Comparison of ENCODE assay signal across 8 mouse cellular contexts in genomic region chr12:79928739-79929380, GRCm38 (mm10).
DNase-seq lines count a peak whose midpoint lies in the region; ATAC-seq lines count a peak whose summit lies in the region.
"Had no signal": no experiment of that assay in that cellular context is flagged by ENCODE, and none has a peak within 500 bp of the region (broad histone marks: within the 10 kb centered on the region; RNA-seq: fewer than 3 reads in every experiment).

No protein-coding gene starts in this region.

- no peaks in the 10 kb centered on the region for H3K36me3 ChIP-seq in embryonic facial prominence, embryonic 12.5 days
- H3K36me3 ChIP-seq in hindbrain, embryonic 12.5 days, result no peaks in the 10 kb centered on the region

- H3K9me3 ChIP-seq in embryonic facial prominence, embryonic 12.5 days, result no peaks in the 10 kb centered on the region
- H3K9me3 ChIP-seq in hindbrain, embryonic 12.5 days (replicated peaks), result no peaks in the 10 kb centered on the region

- WGBS in embryonic facial prominence, embryonic 12.5 days, result 13% methylated on average over 6 of the region's 6 CpGs
- 48% methylated on average over 6 of the region's 6 CpGs for WGBS in hindbrain, embryonic 12.5 days

- H3K27ac ChIP-seq in embryonic facial prominence, embryonic 12.5 days, result peak overlapping the region; percentile 94
- H3K27ac ChIP-seq in hindbrain, embryonic 12.5 days, result peak overlapping the region; percentile 97

- no peak overlapping the region for H3K4me3 ChIP-seq in embryonic facial prominence, embryonic 12.5 days
- no peak overlapping the region for H3K4me3 ChIP-seq in hindbrain, embryonic 12.5 days
- H3K4me3 ChIP-seq: megakaryocyte, embryonic 14.5 days had no signal

- peak overlapping the region; percentile 5; the same call in 1 of the 2 replicates for H3K4me2 ChIP-seq in embryonic facial prominence, embryonic 12.5 days (replicated peaks)
- H3K4me2 ChIP-seq in hindbrain, embryonic 12.5 days (replicated peaks), result no peak overlapping the region

- DNase-seq in forelimb bud, embryonic 11.5 days (ENCODE audit: low read depth, low spot score), result peak; percentile 87
- peak; percentile 41 for DNase-seq in lung, postnatal 25 days (ENCODE audit: low spot score)
- no peak for DNase-seq in frontal cortex, postnatal 10 days (ENCODE audit: low spot score in 2 of 2)
- no peak for DNase-seq in left cerebral cortex, adult 18-20 months (ENCODE audit: low spot score in 2 of 2)
- no peak for DNase-seq in left cerebral cortex, adult 8-10 months (ENCODE audit: low spot score in 2 of 2)

- H3K9ac ChIP-seq in embryonic facial prominence, embryonic 12.5 days, result no peak overlapping the region
- no peak overlapping the region for H3K9ac ChIP-seq in hindbrain, embryonic 12.5 days

- no peaks in the 10 kb centered on the region for H3K27me3 ChIP-seq in embryonic facial prominence, embryonic 12.5 days
- H3K27me3 ChIP-seq in hindbrain, embryonic 12.5 days, result no peaks in the 10 kb centered on the region

- H3K4me1 ChIP-seq in embryonic facial prominence, embryonic 12.5 days, result peaks cover 72% of the 10 kb centered on the region
- H3K4me1 ChIP-seq in hindbrain, embryonic 12.5 days, result peaks cover 77% of the 10 kb centered on the region
- H3K4me1 ChIP-seq: megakaryocyte, embryonic 14.5 days had no signal

- peak; percentile 30; the same call in 1 of the 2 replicates for ATAC-seq in embryonic facial prominence, embryonic 12.5 days (ENCODE audit: insufficient number of reproducible peaks, insufficient read depth, low FRiP score, low TSS enrichment)
- no peak for ATAC-seq in hindbrain, embryonic 12.5 days (ENCODE audit: low FRiP score)

Comparison
In these comparisons a context has a peak if more than half of its experiments do, and no peak if none do; other contexts are left out.
1. DNase-seq: peak in forelimb bud, embryonic 11.5 days (single experiment) and lung, postnatal 25 days (single experiment); none in frontal cortex, postnatal 10 days (0 of 2), left cerebral cortex, adult 18-20 months (0 of 2) and left cerebral cortex, adult 8-10 months (0 of 2).